In the genomic region with DNA sequence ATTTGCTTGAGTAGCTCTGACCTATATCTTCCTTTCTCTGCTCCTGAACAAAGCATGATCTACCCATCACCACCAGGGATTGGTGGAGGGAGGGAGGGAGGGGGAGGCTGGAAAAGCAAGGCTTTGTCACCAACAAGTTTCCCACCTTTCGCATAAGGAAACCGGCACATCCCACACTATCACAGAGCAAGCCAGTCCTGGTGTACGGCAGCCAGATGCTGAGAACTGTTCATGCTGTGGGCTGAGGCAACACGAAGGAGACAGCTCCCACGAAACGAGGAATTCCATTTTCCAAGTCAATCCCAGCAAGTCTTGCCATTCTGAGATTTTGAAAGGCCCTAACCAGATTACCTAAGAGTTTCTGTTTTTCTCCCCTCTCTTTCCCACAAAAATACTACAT, we compare ENCODE assay signal across 20 mouse cellular contexts. TPM values are rescaled to one million over a fixed set of nuclear protein-coding genes. Genes with fewer than 3 reads are reported as not detected.
DNase-seq lines count a peak whose midpoint lies in the region.
"Had no signal": no experiment of that assay in that cellular context is flagged by ENCODE, and none has a peak within 500 bp of the region (broad histone marks: within the 10 kb centered on the region; RNA-seq: fewer than 3 reads in every experiment).

No protein-coding gene starts in this region.

- peak; percentile 59 to 79 for DNase-seq in frontal cortex, adult 2 months (ENCODE audit: extremely low spot score in 1 of 2, low spot score in 1 of 2)
- no peak for DNase-seq in frontal cortex, postnatal 10 days (ENCODE audit: low spot score in 2 of 2)
- peak; percentile 47 for DNase-seq in left cerebral cortex, adult 11 months (ENCODE audit: low spot score)
- no peak for DNase-seq in left cerebral cortex, postnatal 10 days (ENCODE audit: extremely low spot score in 1 of 2, low spot score in 2 of 2)
- DNase-seq in brain, adult 2 months (ENCODE audit: low read depth, low spot score) = peak; percentile 89
- DNase-seq in left cerebral cortex, postnatal 25 days (ENCODE audit: low spot score in 2 of 2) = peak; percentile 55 to 95
- DNase-seq in gastrocnemius, postnatal 25 days = no peak
- no peak for DNase-seq in lung, postnatal 10 days
- DNase-seq: adrenal gland, adult 8-10 months; cerebellum, adult 8-10 months; cerebellum, postnatal 25 days; forebrain, postnatal 0 days; gastrocnemius, postnatal 14 days; heart, adult 18-20 months; heart, postnatal 4 days; kidney, adult 9 months; kidney, postnatal 25 days; lung, postnatal 36 days; thymus, postnatal 14 days had no signal

- intact Hi-C loops in left cerebral cortex, postnatal 10 days (cut with DNase I) = no loop called here
- intact Hi-C loops in left cerebral cortex, postnatal 25 days (cut with DNase I) = no loop called here

RNA-seq across cellular contexts. Expression of gene Itga8, which starts 6.6 kb away (rescaled TPM):
- polyA plus RNA-seq in frontal cortex, adult 2 months (2012; rRNA removed) = 4.0 and 7.5 TPM in 2 replicates
- 1 to 10 TPM; 5.1 to 5.4 TPM for total RNA-seq in left cerebral cortex, postnatal 10 days (2021)
- 1 to 10 TPM; 9.3 to 9.8 TPM for total RNA-seq in left cerebral cortex, postnatal 25 days (2021)
- total RNA-seq in gastrocnemius, postnatal 25 days (2021) = 1 to 10 TPM; 2.1 to 2.2 TPM
- polyA plus RNA-seq: G1E had no signal

Comparison
In these comparisons a context has a peak if more than half of its experiments do, and no peak if none do; other contexts are left out.
1. DNase-seq: peak in frontal cortex, adult 2 months (2 of 2), left cerebral cortex, adult 11 months (single experiment), brain, adult 2 months (single experiment) and left cerebral cortex, postnatal 25 days (2 of 2); none in frontal cortex, postnatal 10 days (0 of 2), left cerebral cortex, postnatal 10 days (0 of 2), gastrocnemius, postnatal 25 days (single experiment) and lung, postnatal 10 days (single experiment).